In genomic region chr2:103992618-103993332, GRCm38 (mm10) we compare ENCODE assay signal across 20 mouse cellular contexts. TPM values are rescaled to one million over a fixed set of nuclear protein-coding genes. Genes with fewer than 3 reads are reported as not detected.
DNase-seq lines count a peak whose midpoint lies in the region; ATAC-seq and TF ChIP-seq lines count a peak whose summit lies in the region.
"Had no signal": no experiment of that assay in that cellular context is flagged by ENCODE, and none has a peak within 500 bp of the region (broad histone marks: within the 10 kb centered on the region; RNA-seq: fewer than 3 reads in every experiment).

No protein-coding gene starts in this region.

- WGBS in forebrain, embryonic 15.5 days = 17% methylated on average over 17 of the region's 17 CpGs
- 22% methylated on average over 17 of the region's 17 CpGs for WGBS in forebrain, embryonic 11.5 days
- 15% methylated on average over 17 of the region's 17 CpGs for WGBS in hindbrain, embryonic 16.5 days
- 18% methylated on average over 17 of the region's 17 CpGs for WGBS in midbrain, postnatal 0 days
- 49% methylated on average over 17 of the region's 17 CpGs for WGBS in lung, adult 2 months

- TF ChIP-seq POLR2A in lung, adult 2 months (IDR thresholded peaks at IDR 0.05; ENCODE audit: borderline replicate concordance, extremely low read depth, low read depth, low read length) = no peak

- 0 out of 2 replicates have a peak overlapping the region, but pooled peaks have one; percentile 1 for H3K4me2 ChIP-seq in forebrain, embryonic 15.5 days (replicated peaks)
- H3K4me2 ChIP-seq in forebrain, embryonic 11.5 days (ENCODE audit: low read depth, low read length, severe bottlenecking) = no peak overlapping the region
- H3K4me2 ChIP-seq in hindbrain, embryonic 16.5 days (ENCODE audit: low read length) = peak overlapping the region; percentile 22
- peak overlapping the region; percentile 35 for H3K4me2 ChIP-seq in midbrain, postnatal 0 days (ENCODE audit: low read depth, low read length, poor library complexity, severe bottlenecking)
- H3K4me2 ChIP-seq: heart, embryonic 12.5 days; kidney, embryonic 15.5 days; midbrain, embryonic 12.5 days; stomach, embryonic 15.5 days had no signal

- no peak overlapping the region for H3K27ac ChIP-seq in forebrain, embryonic 15.5 days (replicated peaks)
- H3K27ac ChIP-seq in forebrain, embryonic 11.5 days (ENCODE audit: low read depth, low read length) = no peak overlapping the region
- H3K27ac ChIP-seq in hindbrain, embryonic 16.5 days (ENCODE audit: low read depth, low read length) = peak overlapping the region; percentile 56
- H3K27ac ChIP-seq in midbrain, postnatal 0 days (ENCODE audit: low read depth, low read length) = peak overlapping the region; percentile 67
- H3K27ac ChIP-seq: kidney, embryonic 15.5 days; midbrain, embryonic 12.5 days; stomach, embryonic 15.5 days had no signal

- H3K4me3 ChIP-seq in forebrain, embryonic 15.5 days = no peak overlapping the region
- no peak overlapping the region for H3K4me3 ChIP-seq in forebrain, embryonic 11.5 days (ENCODE audit: low read depth, low read length)
- no peak overlapping the region for H3K4me3 ChIP-seq in hindbrain, embryonic 16.5 days (ENCODE audit: low read length)
- H3K4me3 ChIP-seq in midbrain, postnatal 0 days (ENCODE audit: low read depth, low read length) = peak overlapping the region; percentile 17; the same call in 1 of the 2 replicates
- no peak overlapping the region for H3K4me3 ChIP-seq in lung, adult 2 months (replicated peaks; ENCODE audit: extremely low read depth, low read depth, low read length)
- H3K4me3 ChIP-seq: heart, embryonic 12.5 days; kidney, embryonic 15.5 days; midbrain, embryonic 12.5 days; stomach, embryonic 15.5 days had no signal

- H3K36me3 ChIP-seq in forebrain, embryonic 15.5 days = no peaks in the 10 kb centered on the region
- no peaks in the 10 kb centered on the region for H3K36me3 ChIP-seq in forebrain, embryonic 11.5 days (ENCODE audit: control insufficient read depth, insufficient read depth, low read length)
- H3K36me3 ChIP-seq in hindbrain, embryonic 16.5 days (ENCODE audit: control insufficient read depth, insufficient read depth, low read length) = no peaks in the 10 kb centered on the region
- no peaks in the 10 kb centered on the region for H3K36me3 ChIP-seq in midbrain, postnatal 0 days (ENCODE audit: insufficient read depth, low read length)
- H3K36me3 ChIP-seq: heart, embryonic 12.5 days; kidney, embryonic 15.5 days; midbrain, embryonic 12.5 days; stomach, embryonic 15.5 days had no signal

- no peaks in the 10 kb centered on the region for H3K9me3 ChIP-seq in forebrain, embryonic 15.5 days
- no peaks in the 10 kb centered on the region for H3K9me3 ChIP-seq in forebrain, embryonic 11.5 days (ENCODE audit: control insufficient read depth, low read length)
- H3K9me3 ChIP-seq in hindbrain, embryonic 16.5 days (ENCODE audit: control insufficient read depth, low read length) = no peaks in the 10 kb centered on the region
- no peaks in the 10 kb centered on the region for H3K9me3 ChIP-seq in midbrain, postnatal 0 days (ENCODE audit: low read length)
- H3K9me3 ChIP-seq: heart, embryonic 12.5 days; kidney, embryonic 15.5 days; midbrain, embryonic 12.5 days; stomach, embryonic 15.5 days had no signal

- H3K9ac ChIP-seq in forebrain, embryonic 15.5 days (replicated peaks) = no peak overlapping the region
- no peak overlapping the region for H3K9ac ChIP-seq in forebrain, embryonic 11.5 days (ENCODE audit: low read length)
- peak overlapping the region; percentile 41; the same call in 1 of the 2 replicates for H3K9ac ChIP-seq in hindbrain, embryonic 16.5 days (ENCODE audit: low read depth, low read length)
- peak overlapping the region; percentile 55 for H3K9ac ChIP-seq in midbrain, postnatal 0 days (replicated peaks; ENCODE audit: low read length, poor library complexity, severe bottlenecking)
- H3K9ac ChIP-seq: heart, embryonic 12.5 days; kidney, embryonic 15.5 days; midbrain, embryonic 12.5 days; stomach, embryonic 15.5 days had no signal

- no peak; the same call in 1 of the 2 replicates for ATAC-seq in forebrain, embryonic 15.5 days (replicated peaks)
- no peak for ATAC-seq in forebrain, embryonic 11.5 days (replicated peaks; ENCODE audit: low FRiP score)
- ATAC-seq in hindbrain, embryonic 16.5 days = peak; percentile 72
- ATAC-seq in midbrain, postnatal 0 days (ENCODE audit: low FRiP score) = peak; percentile 76

- no peaks in the 10 kb centered on the region for H3K27me3 ChIP-seq in forebrain, embryonic 15.5 days
- no peaks in the 10 kb centered on the region for H3K27me3 ChIP-seq in forebrain, embryonic 11.5 days (ENCODE audit: control insufficient read depth, insufficient read depth, low read length)
- no peaks in the 10 kb centered on the region for H3K27me3 ChIP-seq in hindbrain, embryonic 16.5 days (replicated peaks; ENCODE audit: control insufficient read depth, insufficient read depth, low read length)
- no peaks in the 10 kb centered on the region for H3K27me3 ChIP-seq in midbrain, postnatal 0 days (ENCODE audit: insufficient read depth, low read length)

- TF ChIP-seq CTCF in midbrain, postnatal 0 days (IDR thresholded peaks at IDR 0.05) = no peak
- no peak for TF ChIP-seq CTCF in lung, adult 2 months (IDR thresholded peaks at IDR 0.05; ENCODE audit: insufficient read depth, low read length)

- peaks cover 5% of the 10 kb centered on the region; the same call in 1 of the 2 replicates for H3K4me1 ChIP-seq in forebrain, embryonic 15.5 days
- peaks cover 4% of the 10 kb centered on the region; the same call in 1 of the 2 replicates for H3K4me1 ChIP-seq in forebrain, embryonic 11.5 days (replicated peaks; ENCODE audit: control insufficient read depth, insufficient read depth, low read length)
- H3K4me1 ChIP-seq in hindbrain, embryonic 16.5 days (ENCODE audit: control insufficient read depth, insufficient read depth, low read depth, low read length) = peaks cover 2% of the 10 kb centered on the region; the same call in 1 of the 2 replicates
- H3K4me1 ChIP-seq in midbrain, postnatal 0 days (ENCODE audit: insufficient read depth, low read length) = 0 out of 2 replicates have a peak, but pooled peaks cover 3% of the 10 kb centered on the region
- no peaks in the 10 kb centered on the region for H3K4me1 ChIP-seq in lung, adult 2 months (ENCODE audit: control insufficient read depth, insufficient read depth, low read length)
- H3K4me1 ChIP-seq: heart, embryonic 12.5 days; kidney, embryonic 15.5 days; stomach, embryonic 15.5 days had no signal

- DNase-seq in forebrain, embryonic 11.5 days (ENCODE audit: low spot score) = no peak
- DNase-seq in R1 (ENCODE audit: low read depth, low spot score) = peak; percentile 94
- peak; percentile 43 for DNase-seq in midbrain, postnatal 0 days (ENCODE audit: low spot score)
- DNase-seq in MN1 (ENCODE audit: low spot score) = no peak
- DNase-seq in lung, adult 2 months = no peak
- no peak for DNase-seq in lung, postnatal 10 days
- DNase-seq: adrenal gland, postnatal 14 days; embryo, embryonic 11 days; gastrocnemius, postnatal 10 days; lung, postnatal 14 days; thymus, postnatal 14 days had no signal

RNA-seq across cellular contexts. Expression of gene Fbxo3, which starts 34.7 kb away (rescaled TPM):
- polyA plus RNA-seq in forebrain, embryonic 15.5 days (2015; fragmentation: Nextera tagmentation; extraction: Ambion mirVana) = 60.2 and 65.1 TPM in 2 replicates
- polyA plus RNA-seq in forebrain, embryonic 11.5 days (2014; fragmentation: Nextera tagmentation; extraction: Ambion mirVana) = 55.4 and 61.4 TPM in 2 replicates
- polyA plus RNA-seq in hindbrain, embryonic 16.5 days (2015; fragmentation: Nextera tagmentation; extraction: Ambion mirVana) = 74.0 and 77.8 TPM in 2 replicates
- 73.2 and 87.3 TPM in 2 replicates for total RNA-seq in midbrain, postnatal 0 days (2014; rRNA removed)
- 69.3 and 71.7 TPM in 2 replicates for polyA plus RNA-seq in midbrain, postnatal 0 days (2015; fragmentation: Nextera tagmentation; extraction: Ambion mirVana)
- polyA plus RNA-seq in lung, adult 2 months (2012; rRNA removed) = 11.4 and 19.3 TPM in 2 replicates

RNA-seq across cellular contexts. Expression of gene Lmo2, which starts 35.0 kb away (rescaled TPM):
- polyA plus RNA-seq in forebrain, embryonic 15.5 days (2015; fragmentation: Nextera tagmentation; extraction: Ambion mirVana) = 21.8 and 23.6 TPM in 2 replicates
- polyA plus RNA-seq in forebrain, embryonic 11.5 days (2014; fragmentation: Nextera tagmentation; extraction: Ambion mirVana) = 41.0 and 41.9 TPM in 2 replicates
- polyA plus RNA-seq in hindbrain, embryonic 16.5 days (2015; fragmentation: Nextera tagmentation; extraction: Ambion mirVana) = 30.9 TPM in 2 replicates
- total RNA-seq in midbrain, postnatal 0 days (2014; rRNA removed) = 16.1 and 22.2 TPM in 2 replicates
- 22.9 and 23.4 TPM in 2 replicates for polyA plus RNA-seq in midbrain, postnatal 0 days (2015; fragmentation: Nextera tagmentation; extraction: Ambion mirVana)
- 47.8 and 51.7 TPM in 2 replicates for polyA plus RNA-seq in lung, adult 2 months (2012; rRNA removed)

RNA-seq across cellular contexts. Expression of gene 4931422A03Rik, which starts 35.4 kb away (rescaled TPM):
- 1.5 and 2.2 TPM in 2 replicates for polyA plus RNA-seq in forebrain, embryonic 15.5 days (2015; fragmentation: Nextera tagmentation; extraction: Ambion mirVana)
- 1.6 and 2.1 TPM in 2 replicates for polyA plus RNA-seq in forebrain, embryonic 11.5 days (2014; fragmentation: Nextera tagmentation; extraction: Ambion mirVana)
- polyA plus RNA-seq in hindbrain, embryonic 16.5 days (2015; fragmentation: Nextera tagmentation; extraction: Ambion mirVana) = 2.3 and 2.8 TPM in 2 replicates
- not detected in 2 replicates for total RNA-seq in midbrain, postnatal 0 days (2014; rRNA removed)
- polyA plus RNA-seq in midbrain, postnatal 0 days (2015; fragmentation: Nextera tagmentation; extraction: Ambion mirVana) = 2.2 and 2.8 TPM in 2 replicates
- not detected in 2 replicates for polyA plus RNA-seq in lung, adult 2 months (2012; rRNA removed)
- total RNA-seq: adrenal gland, postnatal 14 days; gastrocnemius, postnatal 10 days; layer of hippocampus, postnatal 36 days; liver, adult 2 months had no signal
- polyA plus RNA-seq: liver, adult 2 months; small intestine, adult 2 months had no signal

Comparison
In these comparisons a context has a peak if more than half of its experiments do, and no peak if none do; other contexts are left out.
1. ATAC-seq: peak in hindbrain, embryonic 16.5 days (single experiment) and midbrain, postnatal 0 days (single experiment); none in forebrain, embryonic 15.5 days (single experiment) and forebrain, embryonic 11.5 days (single experiment).
2. H3K27ac ChIP-seq: peak in hindbrain, embryonic 16.5 days (single experiment) and midbrain, postnatal 0 days (single experiment); none in forebrain, embryonic 15.5 days (single experiment) and forebrain, embryonic 11.5 days (single experiment).
3. H3K9ac ChIP-seq: peak in hindbrain, embryonic 16.5 days (single experiment) and midbrain, postnatal 0 days (single experiment); none in forebrain, embryonic 15.5 days (single experiment) and forebrain, embryonic 11.5 days (single experiment).
4. DNase-seq: peak in R1 (single experiment) and midbrain, postnatal 0 days (single experiment); none in forebrain, embryonic 11.5 days (single experiment), MN1 (single experiment), lung, adult 2 months (single experiment) and lung, postnatal 10 days (single experiment).